Mouse (Mus musculus) heart, adult 2 months (tissue): ENCODE results near the gene Dynlt1f.
"Not testable (repeated sequence)": the region's sequence is repeated elsewhere in the genome, so short reads cannot be mapped to it uniquely, and the experiment has no call there.

Source experiments
- CTCF ChIP-seq: fragments of 200-600 bp; IDR thresholded peaks from 2 replicates; pipeline ENCODE4 v1.8.1; 2022; ENCODE audit warnings: antibody characterized with exemption, mild to moderate bottlenecking, moderate library complexity
- EP300 ChIP-seq: fragments of 200-500 bp; IDR thresholded peaks from 2 replicates; pipeline ENCODE4 v1.6.1; 2011; ENCODE audit warnings: low read depth, low read length, control low read depth; ENCODE audit not compliant: insufficient read depth
- POLR2A ChIP-seq: fragments of 200-500 bp; IDR thresholded peaks from 2 replicates; pipeline ENCODE4 v1.6.1; 2011; ENCODE audit warnings: mild to moderate bottlenecking, low read depth, low read length, control low read depth; ENCODE audit not compliant: insufficient read depth

GRCm38 (mm10) chr17:6685288-6685818 is 29.7 kb upstream of the Dynlt1f start:
- not testable (repeated sequence) for TF ChIP-seq POLR2A, CTCF, EP300
